Mouse (Mus musculus): ENCODE measurements around the gene AC109138.7. TPM values are rescaled to one million over a fixed set of nuclear protein-coding genes. Genes with fewer than 3 reads are reported as not detected.
A peak's percentile ranks its signal among the peaks of the same experiment; 100 is the strongest.

Gene AC109138.7
- polyA plus RNA-seq, 1 experiment = not detected

DNA sequence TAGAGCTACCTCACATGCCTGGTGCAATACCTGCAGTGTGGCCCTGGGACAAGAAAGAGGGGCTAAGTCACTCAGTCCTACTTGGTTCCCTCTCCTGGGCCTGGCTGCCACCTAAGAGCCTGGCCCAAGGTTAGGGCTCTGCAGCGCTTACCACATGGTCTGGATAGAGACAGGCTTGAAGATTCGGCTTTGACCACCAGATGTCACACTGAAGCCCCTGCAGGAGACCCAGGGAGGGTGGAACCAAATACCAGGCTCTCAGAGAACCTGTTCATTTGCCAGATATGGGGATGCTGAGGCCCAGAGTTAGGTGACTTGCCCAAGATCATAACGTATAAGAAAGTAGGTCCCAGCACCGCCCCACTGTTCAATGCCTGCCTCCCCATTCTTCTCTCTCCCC is 51.8 kb downstream of the AC109138.7 start:
- H3K27me3 ChIP-seq (ENCODE audit: control insufficient read depth, insufficient read depth, low read length) = no peaks in the 10 kb centered on the region
- no peak overlapping the region for H3K4me3 ChIP-seq (ENCODE audit: extremely low read depth, insufficient read depth, insufficient read length)
- DNase-seq (ENCODE audit: low read depth in 1 of 2, low spot score in 2 of 2) = no peak
- no peak overlapping the region for H3K27ac ChIP-seq (ENCODE audit: insufficient read depth, low read length)
- 73% methylated on average over 4 of the region's 4 CpGs for WGBS
- H3K36me3 ChIP-seq (ENCODE audit: control insufficient read depth, insufficient read depth, low read length) = no peaks in the 10 kb centered on the region
- TF ChIP-seq POLR2A (IDR thresholded peaks at IDR 0.05; ENCODE audit: low read depth, low read length) (no peak), CTCF (IDR thresholded peaks at IDR 0.05; ENCODE audit: extremely low read depth, insufficient read depth, insufficient read length, insufficient replicate concordance) (peak; percentile 15; the same call in 1 of the 2 replicates)
- H3K4me1 ChIP-seq (ENCODE audit: control insufficient read depth, insufficient read depth, insufficient read length) = peaks cover 16% of the 10 kb centered on the region; the same call in 1 of the 2 replicates

GRCm38 (mm10) chr19:4268566-4269361 is 54.6 kb downstream of the AC109138.7 start, which contains the start of gene Ssh3:
Gene Ssh3 (minus strand): TSS chr19:4269180.
- no peaks in the 10 kb centered on the region for H3K27me3 ChIP-seq (ENCODE audit: control insufficient read depth, insufficient read depth, low read length)
- WGBS = 14% methylated on average over 46 of the region's 46 CpGs
- TF ChIP-seq CTCF (IDR thresholded peaks at IDR 0.05; ENCODE audit: extremely low read depth, insufficient read depth, insufficient read length, insufficient replicate concordance) (no peak), POLR2A (IDR thresholded peaks at IDR 0.05; ENCODE audit: low read depth, low read length) (no peak)
- peaks cover 11% of the 10 kb centered on the region; the same call in 1 of the 2 replicates for H3K4me1 ChIP-seq (ENCODE audit: control insufficient read depth, insufficient read depth, insufficient read length)
- H3K4me3 ChIP-seq (ENCODE audit: extremely low read depth, insufficient read depth, insufficient read length) = peak within 1 kb of the TSS; percentile 67
- H3K36me3 ChIP-seq (ENCODE audit: control insufficient read depth, insufficient read depth, low read length) = no peaks in the 10 kb centered on the region
- H3K27ac ChIP-seq (ENCODE audit: insufficient read depth, low read length) = peak within 1 kb of the TSS; percentile 22; the same call in 1 of the 2 replicates
- peak in 1 of 2 experiments; percentile 72 for DNase-seq (ENCODE audit: low read depth in 1 of 2, low spot score in 2 of 2)

- H3K27me3 ChIP-seq (ENCODE audit: control insufficient read depth, insufficient read depth, low read length) = no peaks in the 10 kb centered on the region
- H3K4me1 ChIP-seq (ENCODE audit: control insufficient read depth, insufficient read depth, insufficient read length) = peaks cover 11% of the 10 kb centered on the region; the same call in 1 of the 2 replicates
- no peak overlapping the region for H3K27ac ChIP-seq (ENCODE audit: insufficient read depth, low read length)
- no peak for TF ChIP-seq CTCF (IDR thresholded peaks at IDR 0.05; ENCODE audit: extremely low read depth, insufficient read depth, insufficient read length, insufficient replicate concordance)
- no peak for TF ChIP-seq POLR2A (IDR thresholded peaks at IDR 0.05; ENCODE audit: low read depth, low read length)
- 90% methylated on average over 6 of the region's 6 CpGs for WGBS
- no peaks in the 10 kb centered on the region for H3K36me3 ChIP-seq (ENCODE audit: control insufficient read depth, insufficient read depth, low read length)
- no peak overlapping the region for H3K4me3 ChIP-seq (ENCODE audit: extremely low read depth, insufficient read depth, insufficient read length)
- no peak for DNase-seq (ENCODE audit: low read depth in 1 of 2, low spot score in 2 of 2)
Observed at GRCm38 (mm10) chr19:4270187-4270586, 56.0 kb downstream of the AC109138.7 start.

GRCm38 (mm10) chr19:4270972-4271371 is 56.8 kb downstream of the AC109138.7 start:
- Histone ChIP-seq H3K4me3 (ENCODE audit: extremely low read depth, insufficient read depth, insufficient read length) (no peak overlapping the region), H3K4me1 (ENCODE audit: control insufficient read depth, insufficient read depth, insufficient read length) (peaks cover 11% of the 10 kb centered on the region; the same call in 1 of the 2 replicates), H3K27me3 (ENCODE audit: control insufficient read depth, insufficient read depth, low read length) (no peaks in the 10 kb centered on the region), H3K36me3 (ENCODE audit: control insufficient read depth, insufficient read depth, low read length) (no peaks in the 10 kb centered on the region), H3K27ac (ENCODE audit: insufficient read depth, low read length) (no peak overlapping the region)
- WGBS = 92% methylated on average over 11 of the region's 11 CpGs
- no peak for TF ChIP-seq POLR2A (IDR thresholded peaks at IDR 0.05; ENCODE audit: low read depth, low read length)
- no peak for TF ChIP-seq CTCF (IDR thresholded peaks at IDR 0.05; ENCODE audit: extremely low read depth, insufficient read depth, insufficient read length, insufficient replicate concordance)
- DNase-seq (ENCODE audit: low read depth in 1 of 2, low spot score in 2 of 2) = no peak

GRCm38 (mm10) chr19:4279487-4279886 is 65.3 kb downstream of the AC109138.7 start:
- Histone ChIP-seq H3K27ac (ENCODE audit: insufficient read depth, low read length) (no peak overlapping the region), H3K4me1 (ENCODE audit: control insufficient read depth, insufficient read depth, insufficient read length) (peaks cover 14% of the 10 kb centered on the region), H3K27me3 (ENCODE audit: control insufficient read depth, insufficient read depth, low read length) (no peaks in the 10 kb centered on the region), H3K36me3 (ENCODE audit: control insufficient read depth, insufficient read depth, low read length) (peaks cover 1% of the 10 kb centered on the region; the same call in 1 of the 2 replicates), H3K4me3 (ENCODE audit: extremely low read depth, insufficient read depth, insufficient read length) (no peak overlapping the region)
- 93% methylated on average over 1 of the region's 1 CpGs for WGBS
- peak in 1 of 2 experiments; percentile 2 for DNase-seq (ENCODE audit: low read depth in 1 of 2, low spot score in 2 of 2)
- TF ChIP-seq POLR2A (IDR thresholded peaks at IDR 0.05; ENCODE audit: low read depth, low read length) (no peak), CTCF (IDR thresholded peaks at IDR 0.05; ENCODE audit: extremely low read depth, insufficient read depth, insufficient read length, insufficient replicate concordance) (no peak)

GRCm38 (mm10) chr19:4280425-4280824 is 66.3 kb downstream of the AC109138.7 start:
- Histone ChIP-seq H3K27me3 (ENCODE audit: control insufficient read depth, insufficient read depth, low read length) (no peaks in the 10 kb centered on the region), H3K4me3 (ENCODE audit: extremely low read depth, insufficient read depth, insufficient read length) (no peak overlapping the region), H3K36me3 (ENCODE audit: control insufficient read depth, insufficient read depth, low read length) (peaks cover 3% of the 10 kb centered on the region; the same call in 1 of the 2 replicates), H3K27ac (ENCODE audit: insufficient read depth, low read length) (no peak overlapping the region), H3K4me1 (ENCODE audit: control insufficient read depth, insufficient read depth, insufficient read length) (peaks cover 15% of the 10 kb centered on the region)
- peak in 1 of 2 experiments; percentile 3 for DNase-seq (ENCODE audit: low read depth in 1 of 2, low spot score in 2 of 2)
- WGBS = over 99% methylated on average over 9 of the region's 9 CpGs
- TF ChIP-seq POLR2A (IDR thresholded peaks at IDR 0.05; ENCODE audit: low read depth, low read length) (no peak), CTCF (IDR thresholded peaks at IDR 0.05; ENCODE audit: extremely low read depth, insufficient read depth, insufficient read length, insufficient replicate concordance) (no peak)

Other genes starting within 250 kb of the AC109138.7 start
- gene Aldh3b2, start 242.0 kb upstream of the AC109138.7 start, polyA plus RNA-seq (2012; rRNA removed) = 0.65 and 0.79 TPM in 2 replicates
- gene Acy3, start 227.8 kb upstream of the AC109138.7 start, polyA plus RNA-seq (2012; rRNA removed) = 9.6 and 11.1 TPM in 2 replicates
- gene Tbx10, start 221.6 kb upstream of the AC109138.7 start, polyA plus RNA-seq (2012; rRNA removed) = not detected in 2 replicates
- 18.5 and 22.2 TPM in 2 replicates for gene Nudt8, start 213.8 kb upstream of the AC109138.7 start, polyA plus RNA-seq (2012; rRNA removed)
- gene Gm49405, start 213.7 kb upstream of the AC109138.7 start, polyA plus RNA-seq (2012; rRNA removed) = 2.9 and 3.1 TPM in 2 replicates
- 12.8 and 13.7 TPM in 2 replicates for gene Doc2g, start 211.0 kb upstream of the AC109138.7 start, polyA plus RNA-seq (2012; rRNA removed)
- gene Ndufv1, start 201.6 kb upstream of the AC109138.7 start, polyA plus RNA-seq (2012; rRNA removed) = 65.5 and 71.3 TPM in 2 replicates
- gene Gstp1, start 176.4 kb upstream of the AC109138.7 start, polyA plus RNA-seq (2012; rRNA removed) = 179 and 335 TPM in 2 replicates
- gene Gstp2, start 168.3 kb upstream of the AC109138.7 start, polyA plus RNA-seq (2012; rRNA removed) = 17.9 and 132 TPM in 2 replicates
- gene Gstp3, start 154.8 kb upstream of the AC109138.7 start, polyA plus RNA-seq (2012; rRNA removed) = 13.0 and 15.7 TPM in 2 replicates
- 7.0 and 8.3 TPM in 2 replicates for gene Cabp2, start 132.8 kb upstream of the AC109138.7 start, polyA plus RNA-seq (2012; rRNA removed)
- gene Cdk2ap2, start 117.2 kb upstream of the AC109138.7 start, polyA plus RNA-seq (2012; rRNA removed) = 247 and 334 TPM in 2 replicates
- 358 and 415 TPM in 2 replicates for gene Pitpnm1, start 114.4 kb upstream of the AC109138.7 start, polyA plus RNA-seq (2012; rRNA removed)
- gene Aip, start 88.5 kb upstream of the AC109138.7 start, polyA plus RNA-seq (2012; rRNA removed) = 85.3 and 99.6 TPM in 2 replicates
- 0.09 and 0.11 TPM in 2 replicates for gene Gpr152, start 74.6 kb upstream of the AC109138.7 start, polyA plus RNA-seq (2012; rRNA removed)
- gene Cabp4, start 70.3 kb upstream of the AC109138.7 start, polyA plus RNA-seq (2012; rRNA removed) = 1.9 and 2.2 TPM in 2 replicates
- gene Coro1b, start 65.7 kb upstream of the AC109138.7 start, polyA plus RNA-seq (2012; rRNA removed) = 386 and 394 TPM in 2 replicates
- gene Ptprcap, start 60.8 kb upstream of the AC109138.7 start, polyA plus RNA-seq (2012; rRNA removed) = 631 and 1,026 TPM in 2 replicates
- gene Rps6kb2, start 51.0 kb upstream of the AC109138.7 start, polyA plus RNA-seq (2012; rRNA removed) = 40.7 and 51.5 TPM in 2 replicates
- gene Carns1, start 38.9 kb upstream of the AC109138.7 start, polyA plus RNA-seq (2012; rRNA removed) = 52.0 and 64.5 TPM in 2 replicates
- gene Tbc1d10c, start 23.1 kb upstream of the AC109138.7 start, polyA plus RNA-seq (2012; rRNA removed) = 266 and 328 TPM in 2 replicates
- gene Ppp1ca, start 22.3 kb upstream of the AC109138.7 start, polyA plus RNA-seq (2012; rRNA removed) = 464 and 481 TPM in 2 replicates
- 53.1 and 62.9 TPM in 2 replicates for gene Rad9a, start 12.7 kb upstream of the AC109138.7 start, polyA plus RNA-seq (2012; rRNA removed)
- gene Clcf1, start 119 bp upstream of the AC109138.7 start, polyA plus RNA-seq (2012; rRNA removed) = 128 and 163 TPM in 2 replicates
- gene Pold4, start 17.5 kb downstream of the AC109138.7 start, polyA plus RNA-seq (2012; rRNA removed) = 233 and 309 TPM in 2 replicates
- 43.3 and 51.1 TPM in 2 replicates for gene Ssh3, start 54.8 kb downstream of the AC109138.7 start, polyA plus RNA-seq (2012; rRNA removed)
- gene Ankrd13d, start 68.8 kb downstream of the AC109138.7 start, polyA plus RNA-seq (2012; rRNA removed) = 16.1 and 17.7 TPM in 2 replicates
- 301 and 394 TPM in 2 replicates for gene Grk2, start 91.9 kb downstream of the AC109138.7 start, polyA plus RNA-seq (2012; rRNA removed)
- 98.9 and 115 TPM in 2 replicates for gene Kdm2a, start 183.9 kb downstream of the AC109138.7 start, polyA plus RNA-seq (2012; rRNA removed)
- 4.0 and 4.9 TPM in 2 replicates for gene Rhod, start 225.1 kb downstream of the AC109138.7 start, polyA plus RNA-seq (2012; rRNA removed)

Measured in spleen, adult 2 months (tissue).